Mouse (Mus musculus) G1E (cell line): ENCODE results near the gene Col4a2.

Experiments used
- CTCF ChIP-seq: IDR thresholded peaks from 2 replicates; pipeline ENCODE4 v1.5.1; 2012; ENCODE audit warnings: low read depth, low read length, inconsistent platforms, mixed read lengths
- GATA1 ChIP-seq: IDR thresholded peaks from 2 replicates; pipeline ENCODE4 v1.6.1; 2012; ENCODE audit warnings: borderline replicate concordance, low read length, inconsistent platforms, mixed read lengths
- GATA2 ChIP-seq: IDR thresholded peaks from 2 replicates; pipeline ENCODE4 v1.6.1; 2012; ENCODE audit warnings: low read depth, low read length, inconsistent platforms, borderline replicate concordance
- POLR2AphosphoS5 ChIP-seq: IDR thresholded peaks from 2 replicates; pipeline ENCODE4 v1.6.1; 2012; ENCODE audit warnings: low read depth, low read length, inconsistent platforms; ENCODE audit not compliant: insufficient replicate concordance
- TAL1 ChIP-seq: conservative IDR thresholded peaks from 2 replicates; pipeline ENCODE4 v1.6.1; 2012; ENCODE audit warnings: low read depth, low read length, inconsistent platforms, mixed read lengths

GRCm38 (mm10) chr8:11394773-11395172 lies 82.2 kb downstream of the Col4a2 start:
- TF ChIP-seq CTCF, result no peak
- no peak for TF ChIP-seq GATA1
- no peak for TF ChIP-seq POLR2AphosphoS5
- no peak for TF ChIP-seq TAL1
- no peak for TF ChIP-seq GATA2
